Mouse (Mus musculus) embryonic facial prominence, embryonic 10.5 days (tissue): ENCODE results near the gene Ar. TPM values are rescaled to one million over a fixed set of nuclear protein-coding genes. Genes with fewer than 3 reads are reported as not detected.

ENCODE experiments used
- DNase-seq: peaks from one replicate; pipeline ENCODE4 v3.0.0-alpha.2; 2017; ENCODE audit warnings: low spot score
- H3K27ac ChIP-seq: fragments of 300-500 bp; sonication (generic); replicated peaks from 2 replicates; pipeline ENCODE4 v1.5.1; 2016; ENCODE audit warnings: mild to moderate bottlenecking
- H3K27me3 ChIP-seq: fragments of 300-500 bp; sonication (generic); replicated peaks from 2 replicates; pipeline ENCODE4 v1.6.1; 2016; ENCODE audit warnings: low read depth, mild to moderate bottlenecking; ENCODE audit not compliant: poor library complexity, severe bottlenecking
- H3K36me3 ChIP-seq: fragments of 300-500 bp; sonication (generic); replicated peaks from 2 replicates; pipeline ENCODE4 v1.6.1; 2016; ENCODE audit warnings: mild to moderate bottlenecking, moderate library complexity
- H3K4me1 ChIP-seq: fragments of 300-500 bp; sonication (generic); 2 replicates; pipeline ENCODE4 v1.6.1; 2016
- H3K4me3 ChIP-seq: fragments of 300-500 bp; sonication (generic); 2 replicates; pipeline ENCODE4 v1.5.1; 2016; ENCODE audit warnings: mild to moderate bottlenecking, moderate library complexity
- H3K9me3 ChIP-seq: fragments of 300-500 bp; sonication (generic); 2 replicates; pipeline ENCODE4 v1.6.1; 2016; ENCODE audit warnings: mild to moderate bottlenecking
- WGBS: fragments of 180-500 bp; shearing (Covaris S2); methylation state at CpG from one replicate; pipeline ENCODE4 v1.1.7; 2016; 5-methylcytosine and 5-hydroxymethylcytosine counted together
- polyA plus RNA-seq: library from polyadenylated mRNA; unstranded; fragments of >200 nt; fragmentation: Nextera tagmentation; extraction: Ambion mirVana; gene quantifications from 2 replicates; pipeline ENCODE4 v1.2.1, GENCODE M21; 2016

The Ar gene
- 0.03 and 0.05 TPM in 2 replicates for polyA plus RNA-seq

GRCm38 (mm10) chrX:98148531-98149342 lies at the start of gene Ar:
Ar (plus strand) TSS chrX:98148769.
- Histone ChIP-seq H3K36me3 (no peaks in the 10 kb centered on the region), H3K4me3 (peak within 1 kb of the TSS; percentile 54), H3K4me1 (peaks cover 15% of the 10 kb centered on the region), H3K27ac (no peak within 1 kb of the TSS), H3K27me3 (peaks cover 67% of the 10 kb centered on the region), H3K9me3 (no peaks in the 10 kb centered on the region)
- 16% methylated on average over 27 of the region's 27 CpGs for WGBS
- peak; percentile 50 for DNase-seq

GRCm38 (mm10) chrX:98149724-98150392 lies 1.3 kb downstream of the Ar start:
- Histone ChIP-seq H3K4me3 (peak overlapping the region; percentile 54), H3K36me3 (no peaks in the 10 kb centered on the region), H3K27ac (no peak overlapping the region), H3K27me3 (peaks cover 73% of the 10 kb centered on the region), H3K4me1 (peaks cover 15% of the 10 kb centered on the region), H3K9me3 (no peaks in the 10 kb centered on the region)
- DNase-seq = peak; percentile 46
- 22% methylated on average over 30 of the region's 30 CpGs for WGBS

GRCm38 (mm10) chrX:98150393-98151119 lies 2.0 kb downstream of the Ar start:
- no peaks in the 10 kb centered on the region for H3K36me3 ChIP-seq
- peaks cover 15% of the 10 kb centered on the region for H3K4me1 ChIP-seq
- no peak overlapping the region for H3K27ac ChIP-seq
- peak; percentile 38 for DNase-seq
- H3K9me3 ChIP-seq = no peaks in the 10 kb centered on the region
- H3K4me3 ChIP-seq = peak overlapping the region; percentile 54
- peaks cover 73% of the 10 kb centered on the region for H3K27me3 ChIP-seq
- WGBS = 22% methylated on average over 33 of the region's 33 CpGs

DNA sequence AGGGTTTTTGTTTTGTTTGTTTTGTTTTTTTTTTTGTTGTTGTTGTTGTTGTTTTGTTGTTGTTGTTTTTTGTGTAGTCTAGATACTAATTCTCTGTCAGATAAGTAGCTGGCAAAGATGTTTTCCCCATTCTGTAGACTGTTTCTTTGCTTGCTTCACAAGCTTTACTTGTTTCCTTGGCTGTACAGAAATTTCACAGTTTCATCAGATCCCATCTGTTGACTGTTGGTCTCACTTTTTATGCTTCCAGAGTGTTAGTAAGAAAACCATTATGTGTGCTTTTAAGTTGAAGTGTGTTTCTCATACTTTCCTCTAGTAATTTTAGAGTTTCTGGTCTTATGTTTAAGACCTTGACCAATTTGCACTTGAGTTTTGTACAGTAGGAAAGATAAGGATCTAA lies 41.2 kb downstream of the Ar start:
- H3K9me3 ChIP-seq = no peaks in the 10 kb centered on the region
- H3K27ac ChIP-seq = no peak overlapping the region
- H3K4me3 ChIP-seq = no peak overlapping the region
- no peaks in the 10 kb centered on the region for H3K4me1 ChIP-seq
- no peaks in the 10 kb centered on the region for H3K36me3 ChIP-seq
- H3K27me3 ChIP-seq = no peaks in the 10 kb centered on the region
- no peak for DNase-seq

GRCm38 (mm10) chrX:98205766-98206165 lies 57.2 kb downstream of the Ar start:
- DNase-seq = no peak
- Histone ChIP-seq H3K9me3 (no peaks in the 10 kb centered on the region), H3K36me3 (no peaks in the 10 kb centered on the region), H3K4me1 (no peaks in the 10 kb centered on the region), H3K4me3 (no peak overlapping the region), H3K27me3 (no peaks in the 10 kb centered on the region), H3K27ac (no peak overlapping the region)
- 49% methylated on average over 3 of the region's 3 CpGs for WGBS

DNA sequence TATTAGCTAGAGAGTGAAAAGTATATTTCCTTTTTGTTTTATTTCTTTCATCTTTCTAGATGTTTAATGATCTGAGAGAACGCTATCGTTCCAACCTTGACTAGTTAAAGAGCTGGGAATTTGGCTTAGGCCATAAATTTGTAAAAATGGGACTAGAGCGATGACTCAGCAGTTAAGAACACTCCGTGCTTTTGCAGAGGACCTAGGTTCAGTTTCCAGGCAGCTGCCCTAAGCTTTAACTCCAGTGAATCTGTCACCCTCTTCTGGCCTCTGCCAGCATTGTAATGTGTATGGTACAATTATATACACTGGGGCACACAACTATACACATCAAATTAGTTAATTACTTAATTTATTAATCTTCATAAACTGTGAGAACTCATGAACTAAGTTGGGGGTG lies 58.6 kb downstream of the Ar start:
- H3K9me3 ChIP-seq = no peaks in the 10 kb centered on the region
- no peak overlapping the region for H3K27ac ChIP-seq
- no peaks in the 10 kb centered on the region for H3K27me3 ChIP-seq
- DNase-seq = no peak
- no peak overlapping the region for H3K4me3 ChIP-seq
- no peaks in the 10 kb centered on the region for H3K4me1 ChIP-seq
- 76% methylated on average over 4 of the region's 4 CpGs for WGBS
- H3K36me3 ChIP-seq = no peaks in the 10 kb centered on the region

- Histone ChIP-seq H3K36me3 (no peaks in the 10 kb centered on the region), H3K4me1 (no peaks in the 10 kb centered on the region), H3K27ac (no peak overlapping the region), H3K27me3 (no peaks in the 10 kb centered on the region), H3K4me3 (no peak overlapping the region), H3K9me3 (no peaks in the 10 kb centered on the region)
- WGBS = 77% methylated on average over 1 of the region's 1 CpGs
- DNase-seq = no peak
Measured at GRCm38 (mm10) chrX:98216103-98216502, 67.5 kb downstream of the Ar start.

GRCm38 (mm10) chrX:98239011-98239410 lies 90.4 kb downstream of the Ar start:
- DNase-seq = no peak
- Histone ChIP-seq H3K27me3 (no peaks in the 10 kb centered on the region), H3K36me3 (no peaks in the 10 kb centered on the region), H3K4me3 (no peak overlapping the region), H3K4me1 (no peaks in the 10 kb centered on the region), H3K27ac (no peak overlapping the region), H3K9me3 (no peaks in the 10 kb centered on the region)
- WGBS = 81% methylated on average over 4 of the region's 4 CpGs

DNA sequence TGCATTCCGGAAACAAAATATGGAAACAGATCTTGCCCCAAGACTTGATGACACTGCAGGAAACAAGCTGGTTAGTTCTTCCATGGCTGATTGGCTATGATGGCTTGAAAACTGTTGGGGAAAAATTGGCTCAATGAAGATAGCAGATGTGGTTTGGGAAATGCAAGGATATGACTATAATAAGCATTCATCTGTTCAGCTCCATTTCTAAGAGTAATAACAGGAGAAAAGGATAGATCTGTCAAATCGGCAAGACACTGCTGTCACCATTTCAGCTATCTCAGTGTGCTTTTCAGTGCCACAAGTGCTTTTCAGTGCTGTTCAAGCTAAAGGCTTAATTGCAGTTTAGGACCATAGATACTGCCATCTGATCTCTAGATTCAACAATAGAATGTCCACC lies 96.5 kb downstream of the Ar start:
- Histone ChIP-seq H3K9me3 (no peaks in the 10 kb centered on the region), H3K27me3 (no peaks in the 10 kb centered on the region), H3K4me3 (no peak overlapping the region), H3K36me3 (no peaks in the 10 kb centered on the region), H3K4me1 (no peaks in the 10 kb centered on the region), H3K27ac (no peak overlapping the region)
- 94% methylated on average over 2 of the region's 2 CpGs for WGBS
- no peak for DNase-seq

- DNase-seq = no peak
- no peaks in the 10 kb centered on the region for H3K36me3 ChIP-seq
- 79% methylated on average over 4 of the region's 4 CpGs for WGBS
- H3K4me1 ChIP-seq = no peaks in the 10 kb centered on the region
- H3K9me3 ChIP-seq = no peaks in the 10 kb centered on the region
- no peak overlapping the region for H3K4me3 ChIP-seq
- peaks cover 19% of the 10 kb centered on the region for H3K27me3 ChIP-seq
- H3K27ac ChIP-seq = no peak overlapping the region
Measured at GRCm38 (mm10) chrX:98248363-98248762, 99.8 kb downstream of the Ar start.

DNA sequence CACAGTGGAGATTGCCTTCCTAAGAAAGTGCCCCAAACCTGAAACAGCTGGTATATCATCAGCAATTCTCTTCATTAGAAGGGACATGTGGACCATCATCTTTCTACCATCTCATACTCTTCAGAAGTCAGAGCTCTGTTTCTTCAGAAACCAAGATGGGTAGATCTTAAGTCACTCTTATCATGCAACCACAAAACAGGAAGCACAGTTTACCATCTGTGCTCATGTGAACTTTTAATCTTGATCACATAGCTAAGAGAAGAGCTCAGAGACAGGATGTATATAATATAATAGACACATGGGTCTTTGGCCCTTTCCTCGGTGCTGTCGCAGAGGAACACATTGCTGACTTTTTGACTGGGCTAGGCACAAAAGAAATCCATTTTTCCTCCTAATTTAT lies 111.1 kb downstream of the Ar start:
- Histone ChIP-seq H3K27ac (no peak overlapping the region), H3K4me3 (no peak overlapping the region), H3K27me3 (no peaks in the 10 kb centered on the region), H3K36me3 (no peaks in the 10 kb centered on the region), H3K4me1 (no peaks in the 10 kb centered on the region), H3K9me3 (no peaks in the 10 kb centered on the region)
- WGBS = 93% methylated on average over 2 of the region's 2 CpGs
- no peak for DNase-seq

GRCm38 (mm10) chrX:98265755-98266154 lies 117.2 kb downstream of the Ar start:
- H3K27me3 ChIP-seq = no peaks in the 10 kb centered on the region
- H3K4me1 ChIP-seq = no peaks in the 10 kb centered on the region
- no peaks in the 10 kb centered on the region for H3K9me3 ChIP-seq
- WGBS = 96% methylated on average over 2 of the region's 2 CpGs
- no peak overlapping the region for H3K4me3 ChIP-seq
- DNase-seq = no peak
- H3K36me3 ChIP-seq = no peaks in the 10 kb centered on the region
- H3K27ac ChIP-seq = no peak overlapping the region
